Mouse (Mus musculus): ENCODE measurements around the gene Afp. TPM values are rescaled to one million over a fixed set of nuclear protein-coding genes. Genes with fewer than 3 reads are reported as not detected.

Gene Afp
- polyA plus RNA-seq, 1 experiment from 2014 or later, result 123 TPM

DNA sequence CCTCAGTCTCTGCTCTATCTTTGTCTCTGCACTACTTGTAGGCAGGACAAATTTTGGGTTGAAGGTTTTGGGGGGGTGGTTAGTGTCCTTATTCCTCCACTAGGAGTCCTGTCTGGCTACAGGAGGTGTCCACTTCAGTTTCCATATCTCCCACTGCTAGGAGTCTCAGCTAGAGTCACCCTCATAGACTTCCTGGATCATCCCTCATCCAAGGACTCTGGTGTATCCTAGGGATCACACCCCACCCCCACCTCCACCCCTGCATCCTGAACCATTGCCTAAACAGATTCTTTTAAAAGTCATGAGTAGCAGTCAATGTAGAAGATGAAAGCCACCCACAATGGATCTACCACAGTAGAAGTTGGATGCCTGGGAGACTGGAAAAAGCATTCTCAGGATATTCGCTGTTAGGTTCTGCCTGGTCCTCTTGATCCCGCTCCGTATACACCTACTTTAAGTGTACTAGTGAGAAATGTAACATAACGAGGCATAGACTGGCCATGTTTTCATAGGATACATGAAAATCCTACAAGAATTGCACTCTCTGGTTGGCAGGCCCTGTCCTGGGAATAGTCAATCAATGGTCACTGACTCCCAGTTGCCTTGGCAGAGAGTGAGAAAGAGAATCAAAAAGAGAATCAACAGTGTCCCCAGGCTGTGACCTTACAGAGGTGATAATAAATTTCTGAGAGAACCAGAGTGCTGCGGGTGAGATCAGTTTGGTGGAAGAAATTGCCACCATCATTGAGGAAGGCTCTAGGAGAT lies 19.5 kb downstream of the Afp start:
- no peak for DNase-seq (ENCODE audit: low spot score)

DNA sequence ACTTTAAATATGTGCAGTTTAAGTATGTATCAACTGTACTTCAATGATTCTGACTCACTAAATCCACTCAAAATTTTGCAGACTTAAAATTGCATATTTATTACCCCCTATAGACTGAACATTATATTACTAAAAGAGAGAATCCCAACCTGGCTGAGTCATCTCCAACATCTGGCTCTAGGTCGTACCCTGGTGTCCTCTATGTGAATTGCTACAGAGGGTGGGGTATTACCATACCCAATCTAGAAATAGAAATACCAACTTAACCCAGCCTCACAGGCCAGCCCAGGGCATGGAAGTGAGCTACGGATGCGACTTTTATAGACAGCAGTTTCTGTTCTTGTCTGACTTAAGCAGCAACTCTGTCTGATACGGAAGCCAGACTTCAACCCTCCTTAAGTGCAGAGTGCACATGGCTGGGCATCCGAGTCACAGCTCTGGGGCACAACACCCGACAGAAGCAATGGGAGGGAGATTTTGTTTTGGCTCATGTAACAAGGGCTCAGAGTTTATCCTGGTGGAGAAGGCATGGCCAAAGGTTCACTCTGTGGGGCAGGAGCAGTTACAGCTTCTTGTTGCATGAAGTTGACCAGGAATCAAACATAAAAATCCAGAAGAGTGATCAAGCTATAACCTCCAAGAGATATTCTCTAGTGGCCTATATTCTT lies 21.9 kb downstream of the Afp start:
- Histone ChIP-seq H3K4me1 (replicated peaks; ENCODE audit: insufficient read depth, low read length) (no peaks in the 10 kb centered on the region), H3K9ac (ENCODE audit: low read depth, low read length) (no peak overlapping the region), H3K27me3 (ENCODE audit: insufficient read depth, low read length) (no peaks in the 10 kb centered on the region), H3K27ac (no peak overlapping the region), H3K36me3 (ENCODE audit: insufficient read depth, low read length) (no peaks in the 10 kb centered on the region), H3K4me3 (replicated peaks; ENCODE audit: low read depth, low read length) (no peak overlapping the region), H3K4me2 (ENCODE audit: low read length) (no peak overlapping the region), H3K9me3 (replicated peaks; ENCODE audit: low read length) (no peaks in the 10 kb centered on the region)
- 73% methylated on average over 6 of the region's 6 CpGs for WGBS
- DNase-seq (ENCODE audit: low spot score) (no peak), ATAC-seq (replicated peaks; ENCODE audit: low FRiP score, low read depth) (no peak)
- TF ChIP-seq CTCF (IDR thresholded peaks at IDR 0.05; ENCODE audit: low read depth), result peak; percentile 29

More for the DNA sequence above, 19.5 kb downstream of the Afp start:
- H3K4me1 ChIP-seq (replicated peaks; ENCODE audit: insufficient read depth, low read length), result no peaks in the 10 kb centered on the region
- 85% methylated on average over 5 of the region's 5 CpGs for WGBS
- no peak for ATAC-seq (replicated peaks; ENCODE audit: low FRiP score, low read depth)
- no peak overlapping the region for H3K4me2 ChIP-seq (ENCODE audit: low read length)
- H3K27ac ChIP-seq, result no peak overlapping the region
- H3K27me3 ChIP-seq (ENCODE audit: insufficient read depth, low read length), result no peaks in the 10 kb centered on the region
- H3K36me3 ChIP-seq (ENCODE audit: insufficient read depth, low read length), result no peaks in the 10 kb centered on the region
- no peak overlapping the region for H3K9ac ChIP-seq (ENCODE audit: low read depth, low read length)
- H3K9me3 ChIP-seq (replicated peaks; ENCODE audit: low read length), result no peaks in the 10 kb centered on the region
- TF ChIP-seq CTCF (IDR thresholded peaks at IDR 0.05; ENCODE audit: low read depth), result no peak
- H3K4me3 ChIP-seq (replicated peaks; ENCODE audit: low read depth, low read length), result no peak overlapping the region

DNA sequence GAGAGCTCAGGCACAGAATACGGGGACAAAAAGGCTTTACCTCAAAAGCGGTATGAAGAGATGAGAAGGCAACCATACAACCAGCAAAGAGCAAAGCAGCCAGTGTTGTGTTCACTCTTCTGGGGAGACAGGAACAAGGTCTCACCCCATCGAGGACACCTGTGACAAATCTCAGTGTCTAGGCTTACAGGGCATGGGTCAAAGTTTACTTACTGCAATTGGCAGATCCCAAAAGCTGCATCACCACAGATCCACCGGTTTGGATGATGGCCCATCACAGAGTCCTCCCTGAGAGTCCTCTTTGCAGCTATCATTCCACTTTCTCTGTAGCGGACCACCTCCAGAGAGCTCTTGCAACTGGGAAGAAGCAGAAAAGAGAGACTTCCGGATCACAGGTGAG lies 25.0 kb downstream of the Afp start:
- no peak overlapping the region for H3K4me2 ChIP-seq (ENCODE audit: low read length)
- ATAC-seq (replicated peaks; ENCODE audit: low FRiP score, low read depth), result no peak
- DNase-seq (ENCODE audit: low spot score), result no peak
- no peaks in the 10 kb centered on the region for H3K9me3 ChIP-seq (replicated peaks; ENCODE audit: low read length)
- H3K9ac ChIP-seq (ENCODE audit: low read depth, low read length), result no peak overlapping the region
- WGBS, result 91% methylated on average over 6 of the region's 6 CpGs
- no peak overlapping the region for H3K27ac ChIP-seq
- no peaks in the 10 kb centered on the region for H3K27me3 ChIP-seq (ENCODE audit: insufficient read depth, low read length)
- no peak for TF ChIP-seq CTCF (IDR thresholded peaks at IDR 0.05; ENCODE audit: low read depth)
- no peaks in the 10 kb centered on the region for H3K4me1 ChIP-seq (replicated peaks; ENCODE audit: insufficient read depth, low read length)
- H3K36me3 ChIP-seq (ENCODE audit: insufficient read depth, low read length), result no peaks in the 10 kb centered on the region
- H3K4me3 ChIP-seq (replicated peaks; ENCODE audit: low read depth, low read length), result no peak overlapping the region

DNA sequence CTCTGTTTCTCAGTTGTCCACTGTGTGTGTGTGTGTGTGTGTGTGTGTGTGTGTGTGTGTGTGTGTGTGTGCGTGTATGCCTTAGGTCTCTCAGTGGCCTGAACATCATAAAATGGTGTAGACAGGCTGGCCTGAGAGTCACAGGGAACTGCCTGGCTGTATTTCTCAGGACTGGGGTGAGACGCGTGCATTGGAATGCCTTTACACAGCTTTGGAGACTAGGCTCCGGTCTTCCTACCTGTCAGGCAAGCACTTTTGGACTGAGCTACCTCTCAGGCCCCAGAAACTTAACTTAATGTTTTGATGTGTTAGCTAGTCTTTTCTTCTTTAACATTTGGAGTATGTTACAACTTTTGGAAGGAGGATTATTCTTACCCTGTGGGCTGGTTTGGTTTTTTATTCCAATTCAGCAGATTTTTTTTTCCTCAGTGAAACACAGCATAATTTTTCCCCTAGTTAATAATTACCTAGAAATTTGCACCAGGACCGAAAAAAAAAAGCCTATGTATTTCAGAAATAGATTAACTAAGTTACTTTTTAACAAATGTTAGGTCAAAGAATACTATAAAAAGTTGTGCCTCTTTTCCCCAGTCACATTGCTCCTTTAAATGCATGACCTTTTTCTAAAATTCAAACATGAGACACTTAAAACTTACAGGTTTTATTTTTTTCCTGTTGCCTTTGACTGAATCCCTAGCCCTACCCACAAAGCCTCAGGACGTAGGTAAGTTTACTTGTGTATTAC lies 28.0 kb downstream of the Afp start, which contains the start of gene Afm:
Gene Afm (plus strand): TSS at position 577 of the 745 bp plus-strand sequence.
- Histone ChIP-seq H3K9ac (ENCODE audit: low read depth, low read length) (no peak within 1 kb of the TSS), H3K4me1 (replicated peaks; ENCODE audit: insufficient read depth, low read length) (no peaks in the 10 kb centered on the region), H3K27ac (peak within 1 kb of the TSS; percentile 83), H3K4me2 (ENCODE audit: low read length) (peak within 1 kb of the TSS; percentile 15; the same call in 1 of the 2 replicates), H3K9me3 (replicated peaks; ENCODE audit: low read length) (no peaks in the 10 kb centered on the region), H3K27me3 (ENCODE audit: insufficient read depth, low read length) (no peaks in the 10 kb centered on the region), H3K36me3 (ENCODE audit: insufficient read depth, low read length) (no peaks in the 10 kb centered on the region), H3K4me3 (replicated peaks; ENCODE audit: low read depth, low read length) (no peak within 1 kb of the TSS)
- no peak for TF ChIP-seq CTCF (IDR thresholded peaks at IDR 0.05; ENCODE audit: low read depth)
- DNase-seq (ENCODE audit: low spot score) (peak; percentile 26), ATAC-seq (replicated peaks; ENCODE audit: low FRiP score, low read depth) (no peak; the same call in 1 of the 2 replicates)
- WGBS, result 51% methylated on average over 6 of the region's 6 CpGs

DNA sequence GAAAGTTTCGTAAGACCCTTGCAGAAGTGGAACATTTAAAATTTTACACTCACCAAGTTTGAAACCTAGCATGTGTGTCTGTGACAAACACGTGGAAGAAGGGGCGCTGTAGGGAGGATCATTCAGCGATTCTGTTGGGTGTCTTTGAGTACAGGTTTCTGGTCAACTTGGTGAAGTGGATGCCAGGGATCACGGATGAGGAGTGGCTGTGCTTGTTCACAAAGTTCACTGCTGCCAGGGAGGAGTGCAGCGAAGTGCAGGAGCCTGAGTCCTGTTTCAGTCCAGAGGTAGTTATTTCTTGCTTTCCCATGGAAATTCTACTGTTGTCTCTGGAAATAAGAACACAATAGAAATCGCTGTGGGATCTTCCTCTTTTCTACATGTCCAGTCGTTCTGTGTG lies 60.7 kb downstream of the Afp start:
- no peaks in the 10 kb centered on the region for H3K36me3 ChIP-seq (ENCODE audit: insufficient read depth, low read length)
- H3K4me2 ChIP-seq (ENCODE audit: low read length), result no peak overlapping the region
- no peak overlapping the region for H3K9ac ChIP-seq (ENCODE audit: low read depth, low read length)
- ATAC-seq (replicated peaks; ENCODE audit: low FRiP score, low read depth) (no peak), DNase-seq (ENCODE audit: low spot score) (no peak)
- H3K27me3 ChIP-seq (ENCODE audit: insufficient read depth, low read length), result no peaks in the 10 kb centered on the region
- no peak for TF ChIP-seq CTCF (IDR thresholded peaks at IDR 0.05; ENCODE audit: low read depth)
- H3K9me3 ChIP-seq (replicated peaks; ENCODE audit: low read length), result no peaks in the 10 kb centered on the region
- H3K27ac ChIP-seq, result no peak overlapping the region
- no peak overlapping the region for H3K4me3 ChIP-seq (replicated peaks; ENCODE audit: low read depth, low read length)
- WGBS, result 87% methylated on average over 8 of the region's 8 CpGs
- H3K4me1 ChIP-seq (replicated peaks; ENCODE audit: insufficient read depth, low read length), result no peaks in the 10 kb centered on the region

DNA sequence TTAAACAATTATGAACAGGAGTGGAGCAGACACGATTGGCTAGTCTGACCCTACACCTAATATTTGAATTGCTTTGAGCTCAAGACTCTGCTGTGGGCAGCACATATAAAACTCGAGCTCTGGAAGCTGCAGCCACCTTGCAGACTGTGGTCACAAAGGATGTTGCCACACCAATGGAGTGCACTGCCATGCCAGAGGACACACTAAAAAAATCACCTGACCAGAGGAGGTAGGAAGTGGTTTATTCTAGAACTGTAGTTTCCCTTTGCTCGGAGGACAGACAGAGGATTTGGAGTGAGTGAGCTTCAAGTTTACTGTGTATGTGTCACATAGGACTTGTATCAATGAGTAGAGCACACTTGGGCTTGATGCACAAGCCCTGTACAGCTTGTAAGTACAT lies 65.5 kb downstream of the Afp start:
- no peak overlapping the region for H3K27ac ChIP-seq
- ATAC-seq (replicated peaks; ENCODE audit: low FRiP score, low read depth), result no peak
- H3K4me3 ChIP-seq (replicated peaks; ENCODE audit: low read depth, low read length), result no peak overlapping the region
- H3K27me3 ChIP-seq (ENCODE audit: insufficient read depth, low read length), result no peaks in the 10 kb centered on the region
- no peaks in the 10 kb centered on the region for H3K36me3 ChIP-seq (ENCODE audit: insufficient read depth, low read length)
- H3K4me2 ChIP-seq (ENCODE audit: low read length), result no peak overlapping the region
- H3K4me1 ChIP-seq (replicated peaks; ENCODE audit: insufficient read depth, low read length), result no peaks in the 10 kb centered on the region
- no peak overlapping the region for H3K9ac ChIP-seq (ENCODE audit: low read depth, low read length)
- H3K9me3 ChIP-seq (replicated peaks; ENCODE audit: low read length), result no peaks in the 10 kb centered on the region
- no peak for TF ChIP-seq CTCF (IDR thresholded peaks at IDR 0.05; ENCODE audit: low read depth)
- 72% methylated on average over 3 of the region's 3 CpGs for WGBS
- no peak for DNase-seq (ENCODE audit: low spot score)

Other genes with a start within 250 kb of the Afp start
- 23.2 and 23.6 TPM in 2 replicates for gene Ankrd17, start 124.2 kb upstream of the Afp start, polyA plus RNA-seq (2015; fragmentation: Nextera tagmentation; extraction: Ambion mirVana)
- gene Gm9958, start 123.5 kb upstream of the Afp start, polyA plus RNA-seq (2015; fragmentation: Nextera tagmentation; extraction: Ambion mirVana), result 7.0 and 7.8 TPM in 2 replicates
- 3.1 and 6.9 TPM in 2 replicates for gene Alb, start 29.8 kb upstream of the Afp start, polyA plus RNA-seq (2015; fragmentation: Nextera tagmentation; extraction: Ambion mirVana)
- 22.0 and 22.8 TPM in 2 replicates for gene Afm, start 28.2 kb downstream of the Afp start, polyA plus RNA-seq (2015; fragmentation: Nextera tagmentation; extraction: Ambion mirVana)
- 0.29 and 0.34 TPM in 2 replicates for gene 5830473C10Rik, start 70.4 kb downstream of the Afp start, polyA plus RNA-seq (2015; fragmentation: Nextera tagmentation; extraction: Ambion mirVana)
- 27.8 and 31.6 TPM in 2 replicates for gene Rassf6, start 149.9 kb downstream of the Afp start, polyA plus RNA-seq (2015; fragmentation: Nextera tagmentation; extraction: Ambion mirVana)

All from kidney, postnatal 0 days (tissue).